Mouse (Mus musculus): ENCODE measurements around the gene Txn2. TPM values are rescaled to one million over a fixed set of nuclear protein-coding genes. Genes with fewer than 3 reads are reported as not detected.

The Txn2 gene
- polyA plus RNA-seq, 1 experiment, result 396 TPM

- TF ChIP-seq POLR2A (IDR thresholded peaks at IDR 0.05; ENCODE audit: low read depth, low read length) (no peak), CTCF (conservative IDR thresholded peaks at IDR 0.05; ENCODE audit: insufficient read depth, insufficient read length, low read depth, low read length) (no peak)
- H3K4me3 ChIP-seq (ENCODE audit: insufficient read depth, low read depth, low read length), result no peak overlapping the region
- H3K4me1 ChIP-seq (ENCODE audit: control insufficient read depth, insufficient read depth, low read length), result peaks cover 18% of the 10 kb centered on the region
- H3K36me3 ChIP-seq (ENCODE audit: control insufficient read depth, insufficient read depth, low read length), result no peaks in the 10 kb centered on the region; the same call in 1 of the 2 replicates
- DNase-seq, result no peak
- no peaks in the 10 kb centered on the region for H3K27me3 ChIP-seq (replicated peaks; ENCODE audit: control insufficient read depth, insufficient read depth, low read length)
- no peak overlapping the region for H3K27ac ChIP-seq (ENCODE audit: insufficient read depth, low read depth, low read length)
- 94% methylated on average over 5 of the region's 5 CpGs for WGBS
Observed at GRCm38 (mm10) chr15:77926921-77927320, 1.9 kb downstream of the Txn2 start.

- Histone ChIP-seq H3K4me1 (ENCODE audit: control insufficient read depth, insufficient read depth, low read length) (peaks cover 25% of the 10 kb centered on the region), H3K4me3 (ENCODE audit: insufficient read depth, low read depth, low read length) (no peak overlapping the region), H3K27me3 (replicated peaks; ENCODE audit: control insufficient read depth, insufficient read depth, low read length) (no peaks in the 10 kb centered on the region), H3K36me3 (ENCODE audit: control insufficient read depth, insufficient read depth, low read length) (no peaks in the 10 kb centered on the region; the same call in 1 of the 2 replicates), H3K27ac (ENCODE audit: insufficient read depth, low read depth, low read length) (no peak overlapping the region)
- TF ChIP-seq POLR2A (IDR thresholded peaks at IDR 0.05; ENCODE audit: low read depth, low read length) (no peak), CTCF (conservative IDR thresholded peaks at IDR 0.05; ENCODE audit: insufficient read depth, insufficient read length, low read depth, low read length) (no peak)
- 97% methylated on average over 2 of the region's 2 CpGs for WGBS
- no peak for DNase-seq
Observed at GRCm38 (mm10) chr15:77925195-77925594, 3.6 kb downstream of the Txn2 start.

DNA sequence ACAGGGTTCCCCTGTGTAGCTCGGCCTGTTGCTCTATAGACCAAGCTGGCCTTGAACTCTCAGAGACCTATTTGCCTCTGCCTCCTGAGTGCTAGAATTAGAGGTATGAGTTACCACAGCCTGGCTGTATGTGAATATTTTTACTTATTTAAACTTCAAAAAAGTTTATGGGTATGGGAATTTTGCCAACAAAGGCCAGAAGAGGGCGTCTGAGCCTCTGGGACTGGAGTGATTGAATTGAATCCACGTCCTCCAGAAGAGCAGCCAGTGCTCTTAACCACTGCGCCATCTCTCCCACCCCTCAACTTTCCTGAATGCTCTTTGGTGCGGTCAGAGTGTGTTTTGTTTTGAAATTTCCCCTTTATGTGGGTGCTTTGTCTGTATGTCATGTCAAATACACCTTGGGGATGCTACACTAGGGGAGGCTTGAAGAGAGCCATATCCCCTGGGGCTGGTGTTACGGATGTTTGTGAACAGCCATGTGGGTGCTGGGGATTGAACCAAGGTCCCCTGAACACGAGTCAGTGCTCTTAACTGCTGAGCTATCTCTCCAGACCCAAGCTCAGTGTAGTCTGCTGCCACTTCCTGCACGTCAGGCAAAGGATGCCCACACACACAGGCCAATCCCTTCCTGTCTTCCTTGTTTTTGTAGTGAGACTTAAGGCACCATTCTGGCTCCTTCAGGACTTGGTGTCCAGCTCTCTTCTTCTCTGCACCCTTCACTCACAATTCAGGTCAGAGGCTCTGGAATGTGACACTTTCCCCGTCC is 5.4 kb downstream of the Txn2 start:
- H3K27ac ChIP-seq (ENCODE audit: insufficient read depth, low read depth, low read length), result peak overlapping the region; percentile 74
- H3K36me3 ChIP-seq (ENCODE audit: control insufficient read depth, insufficient read depth, low read length), result no peaks in the 10 kb centered on the region; the same call in 1 of the 2 replicates
- H3K27me3 ChIP-seq (replicated peaks; ENCODE audit: control insufficient read depth, insufficient read depth, low read length), result no peaks in the 10 kb centered on the region
- peaks cover 22% of the 10 kb centered on the region for H3K4me1 ChIP-seq (ENCODE audit: control insufficient read depth, insufficient read depth, low read length)
- TF ChIP-seq CTCF (conservative IDR thresholded peaks at IDR 0.05; ENCODE audit: insufficient read depth, insufficient read length, low read depth, low read length) (no peak), POLR2A (IDR thresholded peaks at IDR 0.05; ENCODE audit: low read depth, low read length) (no peak)
- DNase-seq, result no peak
- 54% methylated on average over 9 of the region's 9 CpGs for WGBS
- no peak overlapping the region for H3K4me3 ChIP-seq (ENCODE audit: insufficient read depth, low read depth, low read length)

DNA sequence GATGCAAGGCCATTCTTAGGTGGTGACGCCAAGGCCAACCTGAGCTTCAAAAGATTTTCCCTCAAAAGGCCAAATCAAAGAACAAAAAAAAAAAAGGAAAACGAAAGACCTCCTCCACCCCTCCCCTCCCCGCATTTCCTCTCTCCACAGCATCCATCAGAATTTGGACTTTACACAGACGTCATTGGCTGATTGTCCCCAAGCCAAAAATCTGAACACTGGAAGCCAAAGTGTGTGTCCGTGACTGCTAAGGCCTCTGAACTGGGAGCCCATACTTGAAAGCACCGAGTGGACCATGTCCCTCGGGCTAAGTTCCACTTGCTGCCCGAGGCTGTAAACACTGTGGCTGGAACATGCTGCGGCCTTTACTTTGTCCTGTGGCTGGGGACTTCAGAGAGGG is 6.1 kb downstream of the Txn2 start:
- H3K4me3 ChIP-seq (ENCODE audit: insufficient read depth, low read depth, low read length), result no peak overlapping the region
- peak; percentile 92 for DNase-seq
- peak overlapping the region; percentile 78 for H3K27ac ChIP-seq (ENCODE audit: insufficient read depth, low read depth, low read length)
- TF ChIP-seq POLR2A (IDR thresholded peaks at IDR 0.05; ENCODE audit: low read depth, low read length) (no peak), CTCF (conservative IDR thresholded peaks at IDR 0.05; ENCODE audit: insufficient read depth, insufficient read length, low read depth, low read length) (no peak)
- H3K36me3 ChIP-seq (ENCODE audit: control insufficient read depth, insufficient read depth, low read length), result no peaks in the 10 kb centered on the region; the same call in 1 of the 2 replicates
- peaks cover 19% of the 10 kb centered on the region for H3K4me1 ChIP-seq (ENCODE audit: control insufficient read depth, insufficient read depth, low read length)
- 35% methylated on average over 9 of the region's 9 CpGs for WGBS
- no peaks in the 10 kb centered on the region for H3K27me3 ChIP-seq (replicated peaks; ENCODE audit: control insufficient read depth, insufficient read depth, low read length)

DNA sequence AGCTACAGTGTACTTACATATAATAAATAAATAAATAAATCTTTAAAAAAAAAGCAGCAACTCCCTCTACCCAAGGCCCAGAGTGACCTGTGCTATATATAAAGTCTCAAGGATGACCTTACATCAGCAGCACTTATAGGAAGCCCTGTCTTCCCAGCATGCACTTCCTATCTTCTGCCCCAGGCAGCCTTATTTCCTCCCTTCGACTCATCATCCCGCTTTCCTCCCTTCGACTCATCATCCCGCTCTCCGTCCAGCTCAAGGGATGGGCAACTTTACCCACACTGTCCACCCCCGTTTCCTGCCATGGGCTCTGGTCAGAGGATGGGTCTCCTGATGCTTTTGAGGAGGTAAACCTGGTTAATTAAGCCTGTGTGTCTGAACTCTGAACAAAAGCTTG is 7.2 kb downstream of the Txn2 start:
- no peaks in the 10 kb centered on the region for H3K27me3 ChIP-seq (replicated peaks; ENCODE audit: control insufficient read depth, insufficient read depth, low read length)
- no peak overlapping the region for H3K4me3 ChIP-seq (ENCODE audit: insufficient read depth, low read depth, low read length)
- peak overlapping the region; percentile 78 for H3K27ac ChIP-seq (ENCODE audit: insufficient read depth, low read depth, low read length)
- TF ChIP-seq CTCF (conservative IDR thresholded peaks at IDR 0.05; ENCODE audit: insufficient read depth, insufficient read length, low read depth, low read length) (no peak), POLR2A (IDR thresholded peaks at IDR 0.05; ENCODE audit: low read depth, low read length) (no peak)
- H3K36me3 ChIP-seq (ENCODE audit: control insufficient read depth, insufficient read depth, low read length), result no peaks in the 10 kb centered on the region
- H3K4me1 ChIP-seq (ENCODE audit: control insufficient read depth, insufficient read depth, low read length), result peaks cover 17% of the 10 kb centered on the region; the same call in 1 of the 2 replicates
- WGBS, result 73% methylated on average over 6 of the region's 6 CpGs
- no peak for DNase-seq

GRCm38 (mm10) chr15:77920511-77921462 is 8.0 kb downstream of the Txn2 start:
- 40% methylated on average over 10 of the region's 10 CpGs for WGBS
- H3K27me3 ChIP-seq (replicated peaks; ENCODE audit: control insufficient read depth, insufficient read depth, low read length), result no peaks in the 10 kb centered on the region
- H3K4me1 ChIP-seq (ENCODE audit: control insufficient read depth, insufficient read depth, low read length), result peaks cover 17% of the 10 kb centered on the region; the same call in 1 of the 2 replicates
- DNase-seq, result peak; percentile 42
- TF ChIP-seq CTCF (conservative IDR thresholded peaks at IDR 0.05; ENCODE audit: insufficient read depth, insufficient read length, low read depth, low read length) (peak; percentile 23; the same call in 1 of the 2 replicates), POLR2A (IDR thresholded peaks at IDR 0.05; ENCODE audit: low read depth, low read length) (no peak)
- H3K27ac ChIP-seq (ENCODE audit: insufficient read depth, low read depth, low read length), result peak overlapping the region; percentile 25
- no peak overlapping the region for H3K4me3 ChIP-seq (ENCODE audit: insufficient read depth, low read depth, low read length)
- H3K36me3 ChIP-seq (ENCODE audit: control insufficient read depth, insufficient read depth, low read length), result no peaks in the 10 kb centered on the region
